Mouse (Mus musculus) frontal cortex, postnatal 10 days (tissue): ENCODE data around the gene Gpn1.
"Not testable (repeated sequence)": the region's sequence is repeated elsewhere in the genome, so short reads cannot be mapped to it uniquely, and the experiment has no call there.

Experiments
- DNase-seq, 2 experiments: peaks; one replicate each; pipeline ENCODE4 v3.0.0; 2022; ENCODE audit warnings: low spot score in 2 of 2, mixed read lengths in 1 of 2

Gene Gpn1

GRCm38 (mm10) chr5:31494513-31495297 lies at the start of gene Gpn1:
Gene Gpn1, plus strand, starts transcription at chr5:31494741.
- peak; percentile 85 to 90 for DNase-seq

GRCm38 (mm10) chr5:31451336-31451735 lies 43.2 kb upstream of the Gpn1 start:
- no peak for DNase-seq

GRCm38 (mm10) chr5:31451878-31452561 lies 42.5 kb upstream of the Gpn1 start, which contains the start of gene Zfp512:
Gene Zfp512, plus strand, starts transcription at chr5:31452431.
- DNase-seq = peak; percentile 93 to 95

- DNase-seq = no peak
Observed at GRCm38 (mm10) chr5:31452562-31452878, 42.0 kb upstream of the Gpn1 start.

GRCm38 (mm10) chr5:31452886-31453410 lies 41.6 kb upstream of the Gpn1 start:
- no peak for DNase-seq

GRCm38 (mm10) chr5:31467798-31468197 lies 26.7 kb upstream of the Gpn1 start:
- no peak for DNase-seq

GRCm38 (mm10) chr5:31469711-31470110 lies 24.8 kb upstream of the Gpn1 start:
- no peak for DNase-seq

- peak in 1 of 2 experiments; percentile 45 for DNase-seq
Observed at GRCm38 (mm10) chr5:31470334-31470733, 24.2 kb upstream of the Gpn1 start.

- DNase-seq = no peak
Observed at GRCm38 (mm10) chr5:31480536-31480935, 14.0 kb upstream of the Gpn1 start.

GRCm38 (mm10) chr5:31485440-31485839 lies 9.1 kb upstream of the Gpn1 start, which contains the start of gene 4930548H24Rik:
Gene 4930548H24Rik, plus strand, starts transcription at chr5:31485740.
- no peak for DNase-seq

- no peak for DNase-seq
Observed at GRCm38 (mm10) chr5:31487889-31488288, 6.7 kb upstream of the Gpn1 start.

- DNase-seq = no peak
Observed at GRCm38 (mm10) chr5:31489116-31489769, 5.3 kb upstream of the Gpn1 start.

GRCm38 (mm10) chr5:31492031-31492430 lies 2.5 kb upstream of the Gpn1 start:
- no peak for DNase-seq

- no peak for DNase-seq
Observed at GRCm38 (mm10) chr5:31504843-31505242, 10.3 kb downstream of the Gpn1 start.

GRCm38 (mm10) chr5:31512481-31512880 lies 17.9 kb downstream of the Gpn1 start:
- DNase-seq = no peak

GRCm38 (mm10) chr5:31520556-31520955 lies 26.0 kb downstream of the Gpn1 start:
- no peak for DNase-seq

- peak; percentile 57 to 70 for DNase-seq
Observed at GRCm38 (mm10) chr5:31526354-31527116, 32.0 kb downstream of the Gpn1 start, which contains the start of gene Slc4a1ap. Gene Slc4a1ap, plus strand, starts transcription at chr5:31526995.

- DNase-seq = peak in 1 of 2 experiments; percentile 11
Observed at GRCm38 (mm10) chr5:31527117-31527680, 32.7 kb downstream of the Gpn1 start.

GRCm38 (mm10) chr5:31527707-31528106 lies 33.2 kb downstream of the Gpn1 start, which contains the start of gene Supt7l:
Gene Supt7l, minus strand, starts transcription at chr5:31527807.
- DNase-seq = not testable (repeated sequence)

GRCm38 (mm10) chr5:31528560-31528959 lies 34.0 kb downstream of the Gpn1 start:
- no peak for DNase-seq

GRCm38 (mm10) chr5:31535228-31535627 lies 40.7 kb downstream of the Gpn1 start:
- no peak for DNase-seq
